Comparison of ENCODE assay signal across 8 mouse cellular contexts in genomic region chr12:35313191-35313925, GRCm38 (mm10).
DNase-seq lines count a peak whose midpoint lies in the region; ATAC-seq and TF ChIP-seq lines count a peak whose summit lies in the region.

No protein-coding gene starts in this region.

- no peak overlapping the region for H3K9ac ChIP-seq in forebrain, embryonic 13.5 days
- no peak overlapping the region for H3K9ac ChIP-seq in hindbrain, postnatal 0 days (replicated peaks; ENCODE audit: low read length)
- no peak overlapping the region for H3K9ac ChIP-seq in neural tube, embryonic 15.5 days (replicated peaks)

- H3K4me1 ChIP-seq in forebrain, embryonic 13.5 days: peaks cover 4% of the 10 kb centered on the region; the same call in 1 of the 2 replicates
- no peaks in the 10 kb centered on the region for H3K4me1 ChIP-seq in hindbrain, postnatal 0 days (ENCODE audit: insufficient read depth, low read length)
- H3K4me1 ChIP-seq in neural tube, embryonic 15.5 days: no peaks in the 10 kb centered on the region; the same call in 1 of the 2 replicates

- ATAC-seq in forebrain, embryonic 13.5 days: peak; percentile 75
- ATAC-seq in hindbrain, postnatal 0 days: peak; percentile 86
- peak; percentile 59; the same call in 1 of the 2 replicates for ATAC-seq in neural tube, embryonic 15.5 days (ENCODE audit: low FRiP score)

- H3K36me3 ChIP-seq in forebrain, embryonic 13.5 days (ENCODE audit: poor library complexity, severe bottlenecking): no peaks in the 10 kb centered on the region
- H3K36me3 ChIP-seq in hindbrain, postnatal 0 days (ENCODE audit: insufficient read depth, low read length): no peaks in the 10 kb centered on the region
- no peaks in the 10 kb centered on the region for H3K36me3 ChIP-seq in neural tube, embryonic 15.5 days

- H3K27ac ChIP-seq in forebrain, embryonic 13.5 days: peak overlapping the region; percentile 6; the same call in 1 of the 2 replicates
- H3K27ac ChIP-seq in hindbrain, postnatal 0 days: no peak overlapping the region
- H3K27ac ChIP-seq in neural tube, embryonic 15.5 days (replicated peaks): peak overlapping the region; percentile 20; the same call in 1 of the 2 replicates

- no peaks in the 10 kb centered on the region for H3K9me3 ChIP-seq in forebrain, embryonic 13.5 days (replicated peaks)
- no peaks in the 10 kb centered on the region for H3K9me3 ChIP-seq in hindbrain, postnatal 0 days (ENCODE audit: low read length)
- H3K9me3 ChIP-seq in neural tube, embryonic 15.5 days (replicated peaks): no peaks in the 10 kb centered on the region

- TF ChIP-seq POLR2A in brain, embryonic 14.5 days (IDR thresholded peaks at IDR 0.05; ENCODE audit: borderline replicate concordance, extremely low read depth, insufficient read depth, insufficient read length, poor library complexity, severe bottlenecking): no peak

- H3K27me3 ChIP-seq in forebrain, embryonic 13.5 days: no peaks in the 10 kb centered on the region
- H3K27me3 ChIP-seq in hindbrain, postnatal 0 days (ENCODE audit: insufficient read depth, low read length): no peaks in the 10 kb centered on the region
- no peaks in the 10 kb centered on the region for H3K27me3 ChIP-seq in neural tube, embryonic 15.5 days (replicated peaks)

- no peak overlapping the region for H3K4me2 ChIP-seq in forebrain, embryonic 13.5 days
- 0 out of 2 replicates have a peak overlapping the region, but pooled peaks have one; percentile 5 for H3K4me2 ChIP-seq in hindbrain, postnatal 0 days (ENCODE audit: low read depth, low read length)
- no peak overlapping the region for H3K4me2 ChIP-seq in neural tube, embryonic 15.5 days

- WGBS in forebrain, embryonic 13.5 days: 53% methylated on average over 11 of the region's 11 CpGs
- WGBS in hindbrain, postnatal 0 days: 34% methylated on average over 11 of the region's 11 CpGs
- 44% methylated on average over 11 of the region's 11 CpGs for WGBS in neural tube, embryonic 15.5 days

- no peak for TF ChIP-seq CTCF in brain, embryonic 14.5 days (IDR thresholded peaks at IDR 0.05; ENCODE audit: borderline replicate concordance, extremely low read depth, insufficient read depth, insufficient read length)
- no peak for TF ChIP-seq CTCF in hindbrain, postnatal 0 days (IDR thresholded peaks at IDR 0.05; ENCODE audit: low read depth)

- no peak overlapping the region for H3K4me3 ChIP-seq in forebrain, embryonic 13.5 days
- H3K4me3 ChIP-seq in hindbrain, postnatal 0 days (ENCODE audit: low read length): no peak overlapping the region
- H3K4me3 ChIP-seq in neural tube, embryonic 15.5 days (replicated peaks): no peak overlapping the region

- DNase-seq in layer of hippocampus, adult 11-12 months (ENCODE audit: low spot score): peak; percentile 24
- no peak for DNase-seq in layer of hippocampus, adult 9-10 months (ENCODE audit: low spot score)
- peak; percentile 83 for DNase-seq in brain, embryonic 14.5 days (ENCODE audit: low read depth)
- peak; percentile 63 for DNase-seq in hindbrain, postnatal 0 days (ENCODE audit: low spot score)
- DNase-seq in spleen, postnatal 10 days (ENCODE audit: low spot score in 2 of 2): no peak
- no peak for DNase-seq in spleen, postnatal 4 days (ENCODE audit: low spot score in 2 of 2)

Comparison
In these comparisons a context has a peak if more than half of its experiments do, and no peak if none do; other contexts are left out.
1. DNase-seq: peak in layer of hippocampus, adult 11-12 months (single experiment), brain, embryonic 14.5 days (single experiment) and hindbrain, postnatal 0 days (single experiment); none in layer of hippocampus, adult 9-10 months (single experiment), spleen, postnatal 10 days (0 of 2) and spleen, postnatal 4 days (0 of 2).
2. Peak in every context shown above with its lines, with median percentiles within 50 percentile points of each other: ATAC-seq.